Comparison of ENCODE assay signal across 29 mouse cellular contexts in the genomic region with DNA sequence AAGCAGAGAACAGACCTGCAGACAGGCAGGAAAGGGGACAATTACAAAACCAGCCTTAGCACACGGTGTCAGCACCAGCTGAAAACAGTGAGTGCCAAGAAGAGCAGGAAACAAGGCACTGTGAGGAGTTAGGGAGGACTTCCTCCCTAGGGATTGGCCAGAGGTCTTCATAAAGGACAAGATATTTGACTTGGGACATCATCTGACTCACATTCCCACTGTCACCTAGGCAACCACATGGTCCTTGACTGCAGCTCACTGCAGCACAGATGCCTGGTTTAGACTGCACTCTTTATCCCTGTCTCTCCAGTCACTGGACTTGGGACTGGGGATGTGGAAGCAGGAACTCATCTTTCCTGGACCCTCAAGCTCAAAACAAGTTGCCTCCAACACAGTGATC. TPM values are rescaled to one million over a fixed set of nuclear protein-coding genes. Genes with fewer than 3 reads are reported as not detected.
DNase-seq lines count a peak whose midpoint lies in the region; ATAC-seq and TF ChIP-seq lines count a peak whose summit lies in the region.
"Had no signal": no experiment of that assay in that cellular context is flagged by ENCODE, and none has a peak within 500 bp of the region (broad histone marks: within the 10 kb centered on the region; RNA-seq: fewer than 3 reads in every experiment).

No protein-coding gene starts in this region.

- H3K4me3 ChIP-seq in heart, adult 2 months: no peak overlapping the region
- no peak overlapping the region for H3K4me3 ChIP-seq in kidney, embryonic 15.5 days (replicated peaks)
- H3K4me3 ChIP-seq in midbrain, embryonic 11.5 days (ENCODE audit: low read depth, low read length): no peak overlapping the region
- no peak overlapping the region for H3K4me3 ChIP-seq in midbrain, embryonic 16.5 days (ENCODE audit: low read depth, low read length)
- H3K4me3 ChIP-seq: embryonic facial prominence, embryonic 15.5 days; heart, embryonic 10.5 days; hindbrain, embryonic 12.5 days; left cerebral cortex, adult 2 months; liver, embryonic 13.5 days; lung, embryonic 15.5 days; megakaryocyte, embryonic 14.5 days; neural tube, embryonic 15.5 days; stomach, embryonic 15.5 days had no signal

- no peak for TF ChIP-seq CTCF in heart, adult 2 months (IDR thresholded peaks at IDR 0.05)

- DNase-seq in heart, adult 11 months: peak; percentile 86
- DNase-seq in heart, adult 2 months: no peak
- DNase-seq in kidney, adult 9 months: peak; percentile 7
- peak; percentile 51 for DNase-seq in midbrain, embryonic 11.5 days (ENCODE audit: low spot score, missing footprints)
- DNase-seq in mesoderm, embryonic 11.5 days (ENCODE audit: low read depth, low spot score): peak; percentile 6
- no peak for DNase-seq in right cerebral cortex, adult 18-20 months
- DNase-seq: cerebellum, adult 2 months; cerebellum, postnatal 25 days; gastrocnemius, postnatal 10 days; heart, postnatal 14 days; liver, embryonic 13.5 days; lung, postnatal 36 days; thymus, postnatal 25 days had no signal

- peaks cover 4% of the 10 kb centered on the region; the same call in 1 of the 2 replicates for H3K4me1 ChIP-seq in heart, adult 2 months (ENCODE audit: control insufficient read depth, insufficient read depth, low read length)
- H3K4me1 ChIP-seq in kidney, embryonic 15.5 days: no peaks in the 10 kb centered on the region
- H3K4me1 ChIP-seq in midbrain, embryonic 11.5 days (ENCODE audit: control insufficient read depth, insufficient read depth, low read length): no peaks in the 10 kb centered on the region; the same call in 1 of the 2 replicates
- H3K4me1 ChIP-seq in midbrain, embryonic 16.5 days (ENCODE audit: control insufficient read depth, insufficient read depth, low read length): no peaks in the 10 kb centered on the region
- H3K4me1 ChIP-seq: embryonic facial prominence, embryonic 15.5 days; heart, embryonic 10.5 days; hindbrain, embryonic 12.5 days; liver, embryonic 13.5 days; lung, embryonic 15.5 days; neural tube, embryonic 15.5 days; stomach, embryonic 15.5 days had no signal

- ATAC-seq in kidney, embryonic 15.5 days (replicated peaks; ENCODE audit: low FRiP score): no peak
- ATAC-seq in midbrain, embryonic 11.5 days (ENCODE audit: low FRiP score): no peak
- no peak for ATAC-seq in midbrain, embryonic 16.5 days
- ATAC-seq: forebrain, embryonic 14.5 days; inflammation-experienced regulatory T-cells, adult 6 months had no signal

- no peaks in the 10 kb centered on the region for H3K9me3 ChIP-seq in kidney, embryonic 15.5 days (replicated peaks)
- H3K9me3 ChIP-seq in midbrain, embryonic 11.5 days (ENCODE audit: control insufficient read depth, low read length): no peaks in the 10 kb centered on the region
- H3K9me3 ChIP-seq in midbrain, embryonic 16.5 days (replicated peaks; ENCODE audit: control insufficient read depth, low read length, poor library complexity, severe bottlenecking): no peaks in the 10 kb centered on the region
- H3K9me3 ChIP-seq: embryonic facial prominence, embryonic 15.5 days; heart, embryonic 10.5 days; hindbrain, embryonic 12.5 days; liver, embryonic 13.5 days; lung, embryonic 15.5 days; neural tube, embryonic 15.5 days; stomach, embryonic 15.5 days had no signal

- H3K36me3 ChIP-seq in heart, adult 2 months (ENCODE audit: control insufficient read depth, insufficient read depth, low read length): no peaks in the 10 kb centered on the region
- no peaks in the 10 kb centered on the region for H3K36me3 ChIP-seq in kidney, embryonic 15.5 days
- no peaks in the 10 kb centered on the region for H3K36me3 ChIP-seq in midbrain, embryonic 11.5 days (ENCODE audit: control insufficient read depth, insufficient read depth, low read length)
- H3K36me3 ChIP-seq in midbrain, embryonic 16.5 days (ENCODE audit: control insufficient read depth, insufficient read depth, low read length): no peaks in the 10 kb centered on the region
- H3K36me3 ChIP-seq: embryonic facial prominence, embryonic 15.5 days; heart, embryonic 10.5 days; hindbrain, embryonic 12.5 days; liver, embryonic 13.5 days; lung, embryonic 15.5 days; neural tube, embryonic 15.5 days; stomach, embryonic 15.5 days had no signal

- TF ChIP-seq EP300 in heart, adult 2 months (IDR thresholded peaks at IDR 0.05; ENCODE audit: insufficient read depth, low read depth, low read length): no peak

- H3K79me2 ChIP-seq in heart, adult 2 months (replicated peaks; ENCODE audit: control insufficient read depth, insufficient read depth, low read length): no peaks in the 10 kb centered on the region

- H3K4me2 ChIP-seq in kidney, embryonic 15.5 days: no peak overlapping the region
- H3K4me2 ChIP-seq in midbrain, embryonic 11.5 days: no peak overlapping the region
- H3K4me2 ChIP-seq in midbrain, embryonic 16.5 days (ENCODE audit: low read length): no peak overlapping the region
- H3K4me2 ChIP-seq: embryonic facial prominence, embryonic 15.5 days; hindbrain, embryonic 12.5 days; liver, embryonic 13.5 days; lung, embryonic 15.5 days; neural tube, embryonic 15.5 days; stomach, embryonic 15.5 days had no signal

- no peak for TF ChIP-seq POLR2A in heart, adult 2 months (IDR thresholded peaks at IDR 0.05; ENCODE audit: insufficient read depth, low read depth, low read length)

- intact Hi-C loops in heart, adult 2 months (cut with DNase I): no loop called here

- no peak overlapping the region for H3K27ac ChIP-seq in heart, adult 2 months
- H3K27ac ChIP-seq in kidney, embryonic 15.5 days: no peak overlapping the region
- H3K27ac ChIP-seq in midbrain, embryonic 11.5 days (ENCODE audit: low read depth, low read length): no peak overlapping the region
- no peak overlapping the region for H3K27ac ChIP-seq in midbrain, embryonic 16.5 days (ENCODE audit: low read length)
- H3K27ac ChIP-seq: embryonic facial prominence, embryonic 15.5 days; heart, embryonic 10.5 days; hindbrain, embryonic 12.5 days; left cerebral cortex, adult 2 months; liver, embryonic 13.5 days; lung, embryonic 15.5 days; neural tube, embryonic 15.5 days; stomach, embryonic 15.5 days had no signal

- 21% methylated on average over 1 of the region's 1 CpGs for WGBS in heart, adult 2 months
- WGBS in kidney, embryonic 15.5 days: 57% methylated on average over 1 of the region's 1 CpGs
- 60% methylated on average over 1 of the region's 1 CpGs for WGBS in midbrain, embryonic 11.5 days
- 56% methylated on average over 1 of the region's 1 CpGs for WGBS in midbrain, embryonic 16.5 days

- H3K27me3 ChIP-seq in heart, adult 2 months (ENCODE audit: control insufficient read depth, insufficient read depth, low read length): no peaks in the 10 kb centered on the region
- H3K27me3 ChIP-seq in kidney, embryonic 15.5 days: no peaks in the 10 kb centered on the region
- no peaks in the 10 kb centered on the region for H3K27me3 ChIP-seq in midbrain, embryonic 11.5 days (ENCODE audit: control insufficient read depth, insufficient read depth, low read length)
- H3K27me3 ChIP-seq in midbrain, embryonic 16.5 days (ENCODE audit: control insufficient read depth, insufficient read depth, low read depth, low read length): no peaks in the 10 kb centered on the region
- H3K27me3 ChIP-seq: embryonic facial prominence, embryonic 15.5 days; hindbrain, embryonic 12.5 days; liver, embryonic 13.5 days; lung, embryonic 15.5 days; neural tube, embryonic 15.5 days; stomach, embryonic 15.5 days had no signal

- no peak overlapping the region for H3K9ac ChIP-seq in heart, adult 2 months (ENCODE audit: low read depth, low read length)
- H3K9ac ChIP-seq in kidney, embryonic 15.5 days: no peak overlapping the region
- no peak overlapping the region for H3K9ac ChIP-seq in midbrain, embryonic 11.5 days (ENCODE audit: low read length)
- H3K9ac ChIP-seq in midbrain, embryonic 16.5 days (ENCODE audit: low read depth, low read length): no peak overlapping the region
- H3K9ac ChIP-seq: embryonic facial prominence, embryonic 15.5 days; hindbrain, embryonic 12.5 days; liver, embryonic 13.5 days; lung, embryonic 15.5 days; neural tube, embryonic 15.5 days; stomach, embryonic 15.5 days had no signal

RNA-seq across cellular contexts. Expression of a gene that starts 24.1 kb away (rescaled TPM):
- total RNA-seq in heart, adult 2 months (2021): not detected
- polyA plus RNA-seq in heart, adult 2 months (2012; rRNA removed): not detected in 2 replicates
- polyA plus RNA-seq in kidney, embryonic 15.5 days (2015; fragmentation: Nextera tagmentation; extraction: Ambion mirVana): not detected in 2 replicates
- polyA plus RNA-seq in midbrain, embryonic 11.5 days (2014; fragmentation: Nextera tagmentation; extraction: Ambion mirVana): not detected in 2 replicates
- not detected in 2 replicates for polyA plus RNA-seq in midbrain, embryonic 16.5 days (2015; fragmentation: Nextera tagmentation; extraction: Ambion mirVana)
- total RNA-seq: gastrocnemius, postnatal 10 days; heart, postnatal 14 days; layer of hippocampus, postnatal 10 days; left cerebral cortex, adult 2 months; left cerebral cortex, postnatal 36 days; MEL had no signal
- polyA plus RNA-seq: C2C12; cerebellum, adult 2 months; embryonic facial prominence, embryonic 15.5 days; forebrain, embryonic 14.5 days; heart, embryonic 10.5 days; hindbrain, embryonic 12.5 days; liver, embryonic 13.5 days; neural tube, embryonic 15.5 days; stomach, embryonic 15.5 days had no signal

RNA-seq across cellular contexts. Expression of a gene that starts 55.6 kb away (rescaled TPM):
- total RNA-seq in heart, adult 2 months (2021): not detected
- polyA plus RNA-seq in heart, adult 2 months (2012; rRNA removed): not detected in 2 replicates
- 0.18 TPM in 1 of 2 replicates, not detected in the other for polyA plus RNA-seq in kidney, embryonic 15.5 days (2015; fragmentation: Nextera tagmentation; extraction: Ambion mirVana)
- not detected in 2 replicates for polyA plus RNA-seq in midbrain, embryonic 11.5 days (2014; fragmentation: Nextera tagmentation; extraction: Ambion mirVana)
- polyA plus RNA-seq in midbrain, embryonic 16.5 days (2015; fragmentation: Nextera tagmentation; extraction: Ambion mirVana): not detected in 2 replicates
- total RNA-seq: heart, postnatal 14 days; layer of hippocampus, postnatal 10 days; left cerebral cortex, adult 2 months; left cerebral cortex, postnatal 36 days; MEL had no signal
- polyA plus RNA-seq: embryonic facial prominence, embryonic 15.5 days; forebrain, embryonic 14.5 days; hindbrain, embryonic 12.5 days; liver, embryonic 13.5 days; lung, embryonic 15.5 days; neural tube, embryonic 15.5 days; stomach, embryonic 15.5 days had no signal

Comparison
In these comparisons a context has a peak if more than half of its experiments do, and no peak if none do; other contexts are left out.
1. DNase-seq: peak in heart, adult 11 months (single experiment), kidney, adult 9 months (single experiment), midbrain, embryonic 11.5 days (single experiment) and mesoderm, embryonic 11.5 days (single experiment); none in heart, adult 2 months (0 of 2) and right cerebral cortex, adult 18-20 months (single experiment).